Mouse (Mus musculus) E14TG2a.4 (cell line): ENCODE results near the gene Cttnbp2nl.

ENCODE experiments used
- CTCF ChIP-seq: conservative IDR thresholded peaks from 2 replicates; pipeline ENCODE4 v1.5.1; 2014; ENCODE audit warnings: low read length
- NANOG ChIP-seq: IDR thresholded peaks from 2 replicates; pipeline ENCODE4 v1.6.1; 2014; ENCODE audit warnings: borderline replicate concordance, low read length, mixed read lengths
- POU5F1 ChIP-seq: IDR thresholded peaks from 2 replicates; pipeline ENCODE4 v1.6.1; 2014; ENCODE audit warnings: low read length, borderline replicate concordance

DNA sequence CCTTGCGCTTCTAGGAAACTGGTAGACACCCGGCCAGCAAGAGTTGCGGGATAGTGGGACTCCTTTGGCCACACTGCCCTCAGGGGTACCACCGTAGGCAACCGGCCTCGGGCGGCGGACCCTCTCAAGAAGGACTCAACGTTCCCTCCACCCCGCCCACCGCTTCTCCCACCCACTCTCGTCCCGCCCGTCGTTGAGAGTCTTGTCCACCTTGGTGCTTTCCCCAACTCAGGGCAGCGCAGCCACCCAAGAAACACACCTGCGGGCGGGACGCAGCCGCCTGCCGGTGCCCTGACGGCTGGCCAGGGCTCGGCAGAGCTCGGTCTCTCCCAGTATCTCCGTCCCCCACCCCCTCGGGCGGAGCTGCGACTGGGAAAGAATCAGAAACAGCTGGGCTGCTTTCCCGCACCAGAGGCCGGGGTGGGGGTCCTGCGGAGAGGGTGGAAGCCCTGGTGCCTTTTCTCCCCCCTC, 90.8 kb downstream of the Cttnbp2nl start:
- TF ChIP-seq CTCF (no peak), NANOG (no peak), POU5F1 (no peak)
